Mouse (Mus musculus): ENCODE results near the gene Pitx1. TPM values are rescaled to one million over a fixed set of nuclear protein-coding genes. Genes with fewer than 3 reads are reported as not detected.

The Pitx1 gene
- total RNA-seq (2014; fragmentation: Nextera tagmentation), result not detected in 2 replicates
- total RNA-seq (2017), result not detected in 2 replicates

DNA sequence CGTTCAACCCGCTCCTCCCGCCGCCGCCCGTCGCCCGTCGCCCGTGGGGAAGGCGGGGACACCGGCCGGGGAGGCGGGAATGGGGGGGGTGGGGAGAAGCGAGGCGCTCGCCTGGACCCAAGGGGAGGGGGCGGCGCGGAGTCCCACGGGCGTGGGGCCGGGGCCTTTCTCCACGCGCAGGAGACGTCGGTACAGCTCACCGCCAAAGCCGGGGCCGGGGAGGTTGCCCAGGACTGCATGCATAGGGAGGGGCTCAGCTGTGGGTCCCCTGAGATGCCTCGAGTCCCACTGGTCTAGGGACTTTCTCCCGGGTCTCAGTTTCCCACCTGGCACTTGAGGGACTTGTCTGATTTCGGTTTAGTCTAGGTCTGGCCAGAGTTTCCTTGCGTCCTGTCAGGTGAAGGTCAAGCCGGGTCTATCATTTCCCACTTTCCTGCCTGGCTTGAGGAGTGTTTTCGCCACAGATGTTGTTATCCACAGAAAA, at the start of gene Pitx1:
Pitx1 (minus strand) TSS at position 51 of the 484 bp plus-strand sequence.
- no peak for ATAC-seq (replicated peaks; ENCODE audit: poor library complexity, severe bottlenecking)

DNA sequence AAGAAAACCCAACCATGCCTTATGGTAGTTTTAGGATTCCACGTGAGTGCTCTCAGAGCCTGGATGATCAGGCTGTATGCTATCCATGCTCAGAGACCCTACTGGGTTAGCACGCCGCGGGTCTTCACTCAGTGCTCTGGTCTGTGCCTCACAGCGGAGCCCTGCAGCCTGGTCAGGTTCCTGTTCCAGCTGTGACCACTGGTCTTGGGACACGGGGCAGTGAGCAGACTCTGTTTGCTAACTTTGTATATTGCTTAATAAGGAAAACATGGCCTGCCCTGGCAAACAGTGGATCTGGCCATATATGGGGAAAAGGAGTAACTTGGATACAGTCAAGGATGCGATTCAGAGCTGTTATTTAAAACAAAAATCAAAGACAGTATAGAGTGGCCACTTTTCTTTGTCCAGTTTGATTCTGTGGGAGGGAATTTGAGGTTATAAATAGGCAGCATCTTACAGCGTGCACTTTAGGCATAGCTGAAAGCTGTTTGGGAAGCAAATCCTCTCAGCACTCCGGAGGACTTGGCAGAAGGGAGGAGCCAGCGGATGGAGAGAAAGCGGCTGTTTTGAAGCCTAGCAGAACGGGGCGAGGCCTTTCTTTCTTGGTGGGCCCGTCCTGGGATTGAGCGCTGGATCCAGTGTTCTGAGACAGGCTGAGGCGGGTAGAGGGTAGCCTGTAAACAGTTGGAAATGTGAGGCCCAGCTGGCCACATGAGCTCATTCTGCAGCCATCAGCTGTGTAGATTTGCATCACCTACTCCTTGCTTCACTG, 45.6 kb upstream of the Pitx1 start:
- peak; percentile 44 for ATAC-seq (replicated peaks; ENCODE audit: poor library complexity, severe bottlenecking)

DNA sequence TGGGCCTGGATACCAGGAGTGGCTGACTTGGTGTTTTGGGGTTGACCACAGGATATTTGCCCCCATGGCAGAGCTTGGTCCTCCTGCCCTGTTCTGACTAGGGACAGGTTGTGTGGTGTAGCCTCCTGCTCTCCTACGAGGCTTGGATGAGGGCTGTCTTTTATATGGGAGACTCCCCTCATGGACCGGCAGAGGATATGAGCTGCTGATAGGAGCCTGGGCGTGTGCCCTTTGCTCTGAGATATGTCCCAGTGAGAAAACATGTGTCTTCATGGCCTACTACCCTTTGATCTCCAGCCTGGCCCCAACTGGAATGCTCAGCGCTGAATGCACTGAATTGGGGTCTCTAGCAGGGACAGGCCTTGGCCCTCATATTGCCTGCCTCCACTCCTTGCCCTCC, 42.4 kb upstream of the Pitx1 start:
- ATAC-seq (replicated peaks; ENCODE audit: poor library complexity, severe bottlenecking), result no peak

DNA sequence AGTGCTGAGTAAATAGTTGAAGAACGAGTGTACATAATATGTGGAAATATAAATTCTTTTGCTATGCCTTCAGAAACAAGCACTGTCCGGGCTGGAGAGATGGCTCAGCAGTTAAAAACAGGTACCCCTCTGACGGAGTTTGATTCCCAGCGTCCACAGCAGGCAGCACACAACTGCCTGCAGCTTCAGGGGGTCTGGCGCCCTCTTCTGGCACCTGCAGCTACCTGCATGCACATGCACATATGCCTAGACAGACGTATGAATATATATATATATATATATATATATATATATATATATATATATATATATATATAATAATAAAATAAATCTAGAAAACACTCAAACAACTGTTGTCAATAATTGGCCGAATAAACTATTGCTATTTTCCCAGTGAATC, 35.4 kb upstream of the Pitx1 start:
- ATAC-seq (replicated peaks; ENCODE audit: poor library complexity, severe bottlenecking), result no peak

DNA sequence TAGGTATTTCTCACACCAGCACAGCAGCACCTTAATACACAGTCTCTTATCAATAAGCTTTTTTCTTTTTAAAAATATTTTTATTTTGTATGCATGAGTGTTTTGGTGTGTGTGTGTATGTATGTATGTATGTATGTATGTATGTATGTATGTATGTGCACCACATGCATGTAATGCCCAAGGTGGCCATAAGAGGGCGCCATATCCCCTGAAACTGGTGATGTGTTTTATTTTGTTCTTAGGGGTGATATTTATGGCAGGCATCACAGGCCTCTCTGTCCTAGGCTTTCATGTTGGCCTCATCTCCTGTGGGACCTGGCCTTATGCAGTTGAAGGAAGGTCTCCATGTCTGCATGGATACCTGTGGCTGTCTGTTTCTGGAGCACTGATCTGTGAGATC, 34.0 kb upstream of the Pitx1 start:
- ATAC-seq (replicated peaks; ENCODE audit: poor library complexity, severe bottlenecking), result no peak

DNA sequence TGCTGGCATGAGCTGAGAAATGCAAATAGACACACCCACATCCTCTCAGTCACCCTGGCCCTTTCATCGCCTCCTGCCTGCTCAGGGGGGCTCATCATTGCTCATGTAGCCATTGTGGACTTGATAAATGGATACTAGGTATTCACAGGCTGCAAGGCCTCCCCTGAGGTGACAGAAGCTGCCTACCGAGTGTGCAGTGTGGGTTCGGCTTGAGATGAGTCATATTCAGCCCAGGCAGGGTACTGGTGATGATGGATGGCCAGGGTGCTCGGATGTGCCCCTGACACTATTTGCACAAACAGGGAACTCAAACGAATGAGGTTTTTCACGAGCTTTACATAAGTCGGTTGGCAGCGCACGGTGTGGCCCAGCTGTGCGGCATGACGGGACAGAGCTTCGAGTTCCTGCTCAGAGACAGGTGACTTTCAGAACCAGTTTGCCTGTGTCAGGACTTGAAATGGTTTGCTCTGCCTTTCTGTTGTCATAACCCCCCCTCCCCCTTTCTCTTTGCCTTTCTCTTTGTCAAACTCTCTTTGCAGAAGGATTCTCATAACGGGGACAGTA, 31.6 kb upstream of the Pitx1 start:
- no peak for ATAC-seq (replicated peaks; ENCODE audit: poor library complexity, severe bottlenecking)

DNA sequence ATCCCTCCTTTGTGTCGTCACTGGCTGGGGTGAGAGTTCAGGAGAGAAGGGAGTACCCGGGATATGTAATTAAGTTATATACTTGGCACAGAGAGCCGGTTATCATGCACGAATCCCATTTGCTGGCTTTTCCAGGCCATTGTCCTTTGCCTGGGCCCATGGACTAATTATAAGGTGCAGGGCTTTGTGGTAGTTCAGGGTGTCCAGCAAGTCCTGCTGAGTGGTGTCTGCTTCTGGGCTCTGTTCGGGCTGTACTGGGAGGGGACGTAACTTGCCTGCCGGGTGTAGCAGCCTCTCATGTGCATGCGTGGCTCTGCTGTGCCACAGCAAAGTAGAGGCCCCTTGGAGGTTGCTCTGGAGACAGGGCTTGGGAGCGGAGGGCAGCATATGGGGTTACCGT, 24.5 kb upstream of the Pitx1 start:
- ATAC-seq (replicated peaks; ENCODE audit: poor library complexity, severe bottlenecking), result no peak

DNA sequence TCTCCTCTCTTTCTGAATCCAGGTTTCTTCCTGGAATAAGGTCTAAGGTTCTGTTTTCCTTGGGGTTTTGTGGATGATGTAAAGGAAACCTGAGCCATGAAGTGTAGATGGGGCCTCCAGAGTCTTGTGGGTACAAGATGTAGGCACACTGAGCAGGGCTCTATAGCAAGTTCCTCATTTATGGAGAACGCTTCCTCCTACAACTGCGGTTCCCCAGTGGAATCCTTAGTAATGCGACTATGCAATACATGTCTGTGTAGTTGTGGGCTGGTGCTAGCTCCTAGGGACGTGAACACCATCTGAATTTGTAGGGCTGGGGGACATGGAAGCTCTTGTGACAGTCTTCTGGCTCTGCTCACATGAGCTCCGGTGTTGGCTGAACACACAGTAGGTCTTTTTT, 22.5 kb upstream of the Pitx1 start:
- peak; percentile 92 for ATAC-seq (replicated peaks; ENCODE audit: poor library complexity, severe bottlenecking)

DNA sequence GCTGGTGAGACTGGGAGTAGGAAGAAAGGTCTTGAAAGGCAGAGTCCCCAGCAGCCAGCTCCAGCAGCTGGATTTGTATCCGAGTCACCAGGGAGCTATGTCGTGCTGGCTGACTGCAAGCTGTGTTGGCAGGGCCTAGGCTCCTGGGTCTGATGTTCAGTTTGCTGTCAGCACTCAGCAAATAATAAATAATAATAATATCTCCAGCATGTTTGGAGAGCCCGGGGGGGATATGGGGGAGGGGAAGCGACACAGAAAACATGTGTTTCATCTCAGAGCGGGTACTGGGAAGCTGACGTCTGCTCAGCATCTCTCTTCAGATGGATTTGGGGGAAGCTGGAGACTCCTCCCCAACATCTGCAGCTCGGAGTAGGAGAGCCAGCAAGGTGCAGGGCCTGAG, 19.8 kb upstream of the Pitx1 start:
- no peak for ATAC-seq (replicated peaks; ENCODE audit: poor library complexity, severe bottlenecking)

DNA sequence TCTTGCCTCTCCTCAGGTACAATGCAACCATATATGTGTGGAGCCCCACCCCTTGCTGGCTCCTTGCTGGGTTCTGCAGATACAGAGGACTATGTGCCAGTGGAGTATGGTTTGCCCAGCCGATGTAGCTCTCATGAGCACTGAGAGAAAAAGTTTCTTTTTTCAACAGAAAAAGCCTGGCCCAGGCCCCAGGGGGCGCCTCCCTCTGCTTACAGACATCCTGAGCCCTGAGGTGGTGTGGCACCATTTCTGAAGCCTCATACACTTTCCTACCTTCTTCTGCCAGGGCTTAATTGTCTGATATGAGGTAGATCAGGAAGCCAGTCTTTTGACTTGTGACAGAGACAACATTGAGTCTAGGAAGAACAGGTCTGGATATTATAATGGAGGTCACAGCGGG, 16.2 kb upstream of the Pitx1 start:
- ATAC-seq (replicated peaks; ENCODE audit: poor library complexity, severe bottlenecking), result no peak

DNA sequence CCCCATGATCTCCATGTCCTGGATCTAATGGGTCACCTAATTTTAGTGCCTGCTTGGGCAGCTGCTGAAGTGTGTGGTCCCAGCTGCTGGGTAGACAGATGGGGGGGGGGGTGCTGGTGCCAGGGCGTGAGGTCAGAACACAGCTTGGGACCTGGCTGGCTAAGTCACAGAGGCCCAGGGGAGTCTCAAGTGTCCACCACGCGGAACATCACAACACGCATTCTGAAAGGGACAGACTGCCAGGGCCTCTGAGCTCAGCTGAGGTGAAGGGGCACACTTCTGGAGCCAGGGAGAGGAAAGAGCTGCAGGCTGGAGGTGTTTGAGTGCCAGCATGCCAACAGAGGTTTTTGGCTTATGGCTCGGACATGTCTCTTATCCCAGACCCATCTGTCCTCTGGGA, 14.7 kb upstream of the Pitx1 start:
- no peak for ATAC-seq (replicated peaks; ENCODE audit: poor library complexity, severe bottlenecking)

DNA sequence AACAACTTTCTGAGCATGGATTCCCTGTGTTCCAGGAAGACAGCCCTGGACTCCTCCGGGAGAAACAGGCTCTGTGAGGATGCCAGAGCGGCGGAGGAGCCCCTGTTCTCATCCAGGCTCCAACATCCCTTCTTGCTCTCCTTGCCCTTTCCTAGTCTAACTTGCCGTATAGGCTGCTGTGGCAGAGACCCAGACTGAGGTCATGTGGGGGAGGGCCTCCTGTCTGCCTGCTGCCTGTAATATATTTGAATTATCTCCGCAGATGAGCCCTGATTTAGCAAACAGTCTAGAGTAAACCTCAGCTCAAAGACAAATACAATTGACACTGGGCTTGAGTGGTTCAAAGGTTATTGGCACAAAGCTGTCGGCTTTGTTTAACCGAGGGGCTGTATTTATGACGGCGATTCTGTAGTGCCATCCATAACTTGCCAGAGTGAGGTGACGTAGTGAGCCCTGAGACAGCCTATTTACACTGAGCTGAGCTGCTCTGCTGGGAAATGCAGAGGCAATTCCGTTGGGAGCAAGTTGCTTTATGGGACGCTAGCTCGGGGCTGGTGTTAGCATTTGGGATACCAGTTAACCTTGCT, 12.7 kb upstream of the Pitx1 start:
- no peak for ATAC-seq (replicated peaks; ENCODE audit: poor library complexity, severe bottlenecking)

DNA sequence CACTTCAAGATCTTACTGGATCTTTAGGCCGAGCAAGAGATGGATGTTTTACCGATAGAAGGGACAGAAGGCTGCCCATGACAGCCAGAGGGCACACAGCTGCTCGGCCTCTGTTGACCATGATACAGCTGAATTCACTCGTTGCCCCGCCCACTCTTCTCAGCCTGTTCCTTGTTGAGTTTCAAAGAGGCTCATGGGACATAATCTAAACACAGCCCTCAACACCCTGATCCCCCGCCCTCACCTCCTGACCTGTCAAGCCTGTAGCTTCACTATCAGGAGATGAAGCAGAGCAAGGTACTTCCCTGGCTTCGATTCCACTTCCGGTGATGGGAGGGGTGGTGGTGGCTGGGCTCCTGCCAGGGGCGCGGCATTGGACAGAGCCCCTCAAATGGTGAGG, 11.8 kb upstream of the Pitx1 start:
- ATAC-seq (replicated peaks; ENCODE audit: poor library complexity, severe bottlenecking), result 0 out of 2 replicates have a peak, but pooled peaks have one; percentile 22

DNA sequence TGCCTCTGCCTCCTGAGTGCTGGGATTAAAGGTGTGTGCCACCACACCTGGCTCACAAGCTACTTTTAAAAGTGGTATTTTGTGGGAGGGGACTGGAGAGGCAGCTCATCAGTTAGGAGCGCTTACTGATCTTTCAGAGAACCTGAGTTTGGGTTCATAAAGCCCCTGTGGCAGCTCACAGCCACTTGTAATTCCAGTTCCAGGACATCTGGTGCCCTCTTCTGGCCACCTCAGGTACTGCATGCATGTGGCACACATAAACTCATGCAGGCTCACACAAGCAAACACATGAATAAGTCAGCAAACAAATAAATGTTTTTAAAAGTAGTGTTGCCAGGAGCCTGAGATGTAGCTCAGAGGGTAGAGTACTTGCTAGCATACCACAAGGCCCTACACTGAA, 7.7 kb upstream of the Pitx1 start:
- ATAC-seq (replicated peaks; ENCODE audit: poor library complexity, severe bottlenecking), result no peak

DNA sequence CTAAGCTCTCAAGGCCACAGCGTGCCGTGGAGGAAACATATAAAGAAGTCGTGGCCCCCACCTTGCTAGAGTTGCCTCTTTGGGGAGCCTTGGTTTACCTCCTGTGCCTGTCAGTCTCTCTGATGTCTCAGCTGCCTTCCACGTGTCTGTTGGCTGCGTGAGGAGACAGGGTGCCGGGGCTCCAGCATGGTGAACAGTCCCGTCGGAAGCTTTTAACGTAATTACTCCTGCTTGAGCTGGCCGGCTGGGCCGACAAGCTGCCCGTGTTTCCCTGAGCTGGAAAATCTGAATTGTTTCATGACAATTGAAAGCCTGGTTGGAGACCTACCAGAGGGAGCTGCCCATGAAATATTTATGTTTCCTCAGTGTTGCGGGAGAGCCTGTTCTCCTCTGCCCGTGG, 4.2 kb upstream of the Pitx1 start:
- ATAC-seq (replicated peaks; ENCODE audit: poor library complexity, severe bottlenecking), result no peak

DNA sequence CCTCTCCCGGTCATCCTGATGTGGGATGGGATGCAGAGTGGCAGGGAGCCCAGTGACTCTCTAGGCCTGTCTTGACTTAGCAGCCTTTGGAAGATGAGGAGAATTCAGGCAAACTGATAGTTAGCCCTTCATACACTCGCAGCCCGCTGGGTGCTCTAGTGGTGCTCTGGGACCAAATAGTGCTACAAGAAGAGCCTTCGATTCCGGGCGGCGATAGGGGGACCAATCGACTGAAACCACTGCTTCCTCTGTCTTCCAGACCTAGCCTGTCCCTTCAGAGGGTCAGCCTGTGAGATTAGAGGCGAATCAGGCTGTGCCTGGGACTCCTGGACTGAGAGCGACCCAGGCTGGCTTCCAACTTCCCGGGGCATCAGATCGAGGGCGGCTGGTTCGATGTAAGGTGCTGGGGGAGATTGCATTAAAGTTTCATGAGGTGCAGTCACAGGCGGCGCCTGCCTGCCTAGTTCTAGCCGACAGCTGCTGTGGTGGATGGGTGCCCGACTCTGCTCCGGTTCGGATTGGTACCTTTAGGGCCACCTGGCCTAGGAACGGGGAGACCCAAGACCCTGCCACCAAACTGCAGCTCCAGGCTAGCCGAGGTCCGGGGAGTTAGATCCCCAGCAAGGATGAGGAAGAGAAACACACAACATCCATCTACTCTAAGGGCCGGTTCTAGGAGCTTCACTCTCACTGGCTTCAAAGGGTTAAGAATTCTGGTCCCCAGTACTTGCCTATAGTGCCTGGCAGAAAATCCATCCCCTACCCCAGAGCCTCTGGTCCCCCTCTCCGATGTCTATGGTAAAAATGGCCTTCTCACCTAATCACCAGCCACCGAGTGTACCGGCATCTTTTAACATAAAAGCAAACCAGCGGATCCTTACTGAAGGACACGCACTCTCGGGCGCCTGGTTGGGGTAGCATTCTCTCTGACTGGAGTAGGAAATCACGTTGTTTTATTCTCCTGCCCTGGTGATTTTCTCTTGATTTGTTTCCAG, 1.1 kb upstream of the Pitx1 start:
- no peak for ATAC-seq (replicated peaks; ENCODE audit: poor library complexity, severe bottlenecking)

DNA sequence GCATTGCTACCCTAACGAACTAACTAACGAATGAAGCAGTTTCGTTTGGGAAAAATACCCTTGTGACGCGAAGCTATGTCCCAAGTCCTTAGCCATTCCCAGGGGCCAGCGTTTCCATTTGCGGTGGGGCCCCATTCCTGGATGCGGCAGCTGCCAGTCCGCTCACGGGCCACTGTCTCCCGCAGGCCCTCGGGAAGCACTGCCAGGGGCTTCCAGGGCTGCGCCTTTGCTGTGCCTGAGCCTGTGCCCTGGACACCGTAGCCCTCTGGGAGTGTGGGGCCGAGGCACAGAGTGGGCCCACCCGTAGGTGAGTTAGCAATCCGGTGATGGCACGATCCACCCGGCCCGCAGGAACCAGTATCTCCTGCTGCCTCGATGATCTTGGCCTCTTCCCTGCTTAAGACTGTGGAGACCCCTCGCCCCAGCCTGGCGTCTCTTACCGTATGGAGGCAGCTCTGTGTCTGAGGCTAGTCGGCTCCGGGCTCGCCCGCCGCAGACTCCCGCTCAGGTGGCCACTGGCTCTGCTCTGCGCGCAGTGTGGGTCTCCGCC, 369 bp downstream of the Pitx1 start:
- no peak for ATAC-seq (replicated peaks; ENCODE audit: poor library complexity, severe bottlenecking)

DNA sequence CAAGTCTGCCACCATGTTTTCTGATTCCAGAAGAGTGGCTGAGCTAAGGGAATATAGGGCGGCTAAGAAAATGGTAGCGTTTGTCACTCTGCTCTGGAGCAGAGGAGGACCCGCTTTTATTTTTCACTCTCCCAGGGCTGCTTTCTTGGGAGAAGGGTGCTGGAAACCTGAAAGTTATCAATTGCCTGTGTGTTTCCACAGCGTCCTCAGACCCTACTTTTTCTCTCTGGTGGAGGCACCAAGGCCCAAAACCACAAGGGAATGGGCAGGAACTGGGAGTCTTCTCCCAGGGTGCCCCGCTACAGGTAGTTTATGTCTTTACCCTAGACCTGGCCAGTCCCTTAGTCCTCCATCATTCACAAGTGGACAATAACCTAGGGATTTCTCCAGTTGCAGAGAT, 1.3 kb downstream of the Pitx1 start:
- no peak for ATAC-seq (replicated peaks; ENCODE audit: poor library complexity, severe bottlenecking)

DNA sequence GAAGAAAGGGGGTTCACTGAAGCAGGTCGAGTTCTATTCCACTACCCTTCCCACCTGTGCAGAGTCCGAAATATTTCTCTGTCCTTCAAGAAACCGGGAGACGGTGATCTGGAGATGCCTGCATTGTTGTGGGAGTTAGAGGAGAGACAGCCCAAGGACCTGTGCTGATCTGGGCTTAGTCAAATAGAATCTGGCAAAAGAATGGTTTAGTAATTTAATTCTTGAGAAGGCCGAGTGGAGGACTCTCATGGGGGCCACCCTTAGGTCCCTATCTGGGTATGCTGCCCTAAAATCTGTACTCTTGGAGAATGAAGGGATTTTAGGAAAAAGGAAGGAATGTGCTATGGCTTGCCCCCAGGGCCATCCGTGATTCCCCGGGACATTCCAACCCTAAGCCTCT, 2.1 kb downstream of the Pitx1 start:
- ATAC-seq (replicated peaks; ENCODE audit: poor library complexity, severe bottlenecking), result no peak

DNA sequence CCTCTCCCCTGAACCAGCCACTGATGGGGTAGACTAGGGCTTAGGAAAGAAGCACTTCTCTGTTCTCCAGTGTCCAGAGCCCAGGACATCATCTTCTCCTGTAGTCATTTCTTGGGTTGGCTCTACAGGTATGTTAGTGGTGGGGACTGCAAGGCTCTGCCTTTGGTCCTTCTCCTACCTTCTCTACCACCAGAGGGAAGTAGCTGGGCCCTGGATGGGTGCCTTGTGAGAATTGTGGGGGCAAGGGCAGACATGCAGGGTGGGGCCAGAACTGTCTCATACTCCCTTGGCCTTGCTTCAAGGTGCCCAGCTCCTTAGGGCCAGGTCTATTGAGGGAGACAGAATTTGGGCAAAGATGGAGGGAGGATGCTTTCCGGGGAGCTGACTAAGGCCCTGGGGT, 3.4 kb downstream of the Pitx1 start:
- ATAC-seq (replicated peaks; ENCODE audit: poor library complexity, severe bottlenecking), result no peak
